Mouse (Mus musculus) NIH3T3 (cell line): ENCODE data around the gene Prr7.
"Not testable (repeated sequence)": the region's sequence is repeated elsewhere in the genome, so short reads cannot be mapped to it uniquely, and the experiment has no call there.

Experiments used
- DNase-seq: peaks from one replicate; pipeline ENCODE4 v3.0.0-alpha.2; 2012; ENCODE audit warnings: low read depth

Gene Prr7

GRCm38 (mm10) chr13:55464027-55464884, at the start of gene Prr7:
TSS of gene Prr7 (plus strand) at chr13:55464267.
- DNase-seq, result peak; percentile 69

- DNase-seq, result peak; percentile 38
These were observed 49.2 kb upstream of the Prr7 start, which contains the start of gene Pfn3 for GRCm38 (mm10) chr13:55414743-55415380. TSS of gene Pfn3 (minus strand) at chr13:55415232.

GRCm38 (mm10) chr13:55418004-55418403, 46.1 kb upstream of the Prr7 start:
- DNase-seq, result peak; percentile 76

- DNase-seq, result no peak
These were observed 44.9 kb upstream of the Prr7 start for GRCm38 (mm10) chr13:55419142-55419541.

GRCm38 (mm10) chr13:55420018-55420932, 43.8 kb upstream of the Prr7 start:
- DNase-seq, result no peak

- DNase-seq, result no peak
These were observed 42.9 kb upstream of the Prr7 start for GRCm38 (mm10) chr13:55420933-55421800.

- DNase-seq, result no peak
These were observed 37.5 kb upstream of the Prr7 start, which contains the start of gene F12 for GRCm38 (mm10) chr13:55426613-55427012. TSS of gene F12 (minus strand) at chr13:55426793.

GRCm38 (mm10) chr13:55429226-55429888, 34.7 kb upstream of the Prr7 start:
- no peak for DNase-seq

GRCm38 (mm10) chr13:55430566-55430965, 33.5 kb upstream of the Prr7 start:
- peak; percentile 71 for DNase-seq

- DNase-seq, result no peak
These were observed 32.0 kb upstream of the Prr7 start for GRCm38 (mm10) chr13:55431889-55432685.

- DNase-seq, result not testable (repeated sequence)
These were observed 26.9 kb upstream of the Prr7 start for GRCm38 (mm10) chr13:55437111-55437629.

GRCm38 (mm10) chr13:55443799-55444285, 20.2 kb upstream of the Prr7 start:
- DNase-seq, result no peak

- DNase-seq, result peak; percentile 89
These were observed 19.7 kb upstream of the Prr7 start for GRCm38 (mm10) chr13:55444286-55444936.

- peak; percentile 99 for DNase-seq
These were observed 19.1 kb upstream of the Prr7 start, which contains the start of gene Grk6 for GRCm38 (mm10) chr13:55444937-55445315. TSS of gene Grk6 (plus strand) at chr13:55445072.

- no peak for DNase-seq
These were observed 18.5 kb upstream of the Prr7 start for GRCm38 (mm10) chr13:55445361-55446091.

GRCm38 (mm10) chr13:55446483-55447105, 17.5 kb upstream of the Prr7 start:
- no peak for DNase-seq

GRCm38 (mm10) chr13:55447543-55447943, 16.5 kb upstream of the Prr7 start:
- DNase-seq, result no peak
